Mouse (Mus musculus): ENCODE data around the gene Zfp273.
"Not testable (repeated sequence)": the region's sequence is repeated elsewhere in the genome, so short reads cannot be mapped to it uniquely, and the experiment has no call there.

GRCm38 (mm10) chr13:67876049-67876698, 62.6 kb downstream of the Zfp273 start:
- TF ChIP-seq CTCF (IDR thresholded peaks at IDR 0.05; ENCODE audit: low read depth, low read length); POLR2A (IDR thresholded peaks at IDR 0.05; ENCODE audit: insufficient read depth, low read length); EP300 (IDR thresholded peaks at IDR 0.05; ENCODE audit: insufficient read depth, low read depth, low read length): not testable (repeated sequence)

Data from ES-Bruce4 (cell line).